Mouse (Mus musculus): ENCODE data around the gene Epb42. TPM values are rescaled to one million over a fixed set of nuclear protein-coding genes. Genes with fewer than 3 reads are reported as not detected.

Epb42 gene
- 1.3 and 1.7 TPM in 2 replicates for polyA plus RNA-seq (2014; fragmentation: Nextera tagmentation; extraction: Ambion mirVana)

- H3K36me3 ChIP-seq (ENCODE audit: control insufficient read depth, insufficient read depth, low read length), result no peaks in the 10 kb centered on the region
- DNase-seq (ENCODE audit: low spot score), result no peak
- no peak within 1 kb of the TSS for H3K4me2 ChIP-seq (ENCODE audit: low read length)
- H3K27me3 ChIP-seq (replicated peaks; ENCODE audit: control insufficient read depth, insufficient read depth, low read length), result no peaks in the 10 kb centered on the region
- H3K4me3 ChIP-seq (ENCODE audit: low read depth, low read length), result no peak within 1 kb of the TSS
- WGBS, result 58% methylated on average over 5 of the region's 5 CpGs
- no peak for ATAC-seq (replicated peaks; ENCODE audit: low FRiP score, low TSS enrichment, low read depth)
- H3K9me3 ChIP-seq (ENCODE audit: control insufficient read depth, low read length), result no peaks in the 10 kb centered on the region
- H3K4me1 ChIP-seq (replicated peaks; ENCODE audit: control insufficient read depth, insufficient read depth, low read length), result no peaks in the 10 kb centered on the region
- H3K27ac ChIP-seq (ENCODE audit: low read depth), result no peak within 1 kb of the TSS
- H3K9ac ChIP-seq (ENCODE audit: low read length), result no peak within 1 kb of the TSS
These were observed at the start of gene Epb42 for GRCm38 (mm10) chr2:121036733-121037341. Gene Epb42, minus strand, starts transcription at chr2:121037072.

DNA sequence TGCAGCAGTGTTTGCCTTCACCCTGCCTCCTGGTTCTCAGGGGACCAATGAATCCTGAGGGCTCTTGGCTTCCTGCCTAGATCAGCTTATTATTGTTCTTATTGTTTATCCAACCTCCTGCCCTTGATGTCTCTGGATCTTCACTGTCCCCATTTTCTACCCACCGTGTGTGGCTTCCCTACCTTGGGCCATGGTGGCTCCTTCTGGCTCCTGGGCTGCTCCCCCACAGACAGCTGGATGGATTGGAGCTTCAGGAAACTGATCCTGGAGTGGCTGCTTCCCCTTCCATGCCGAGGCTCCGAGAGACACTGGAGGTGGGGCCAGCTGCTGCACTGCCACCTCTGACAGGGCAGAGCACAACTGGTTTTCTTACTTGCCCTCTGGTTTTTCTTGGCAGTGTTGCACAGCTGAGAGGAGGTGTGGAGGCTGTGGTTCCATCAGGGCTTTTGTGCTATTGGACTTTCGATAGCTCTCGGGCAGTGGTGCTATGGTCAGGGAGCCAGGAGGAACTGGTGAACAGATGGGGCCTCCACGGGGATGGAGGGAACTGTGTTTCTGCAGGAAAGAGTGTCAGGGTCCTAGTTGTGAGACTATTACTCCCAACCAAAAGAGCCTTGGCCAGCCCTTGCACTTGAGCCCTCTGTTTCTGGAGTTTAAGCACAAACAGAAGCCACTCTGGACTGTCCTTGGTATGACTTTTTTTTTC, 48.8 kb upstream of the Epb42 start, which contains the start of gene Tgm5:
Tgm5 (minus strand) TSS at position 362 of the 706 bp plus-strand sequence.
- H3K27me3 ChIP-seq (replicated peaks; ENCODE audit: control insufficient read depth, insufficient read depth, low read length), result no peaks in the 10 kb centered on the region
- H3K36me3 ChIP-seq (ENCODE audit: control insufficient read depth, insufficient read depth, low read length), result no peaks in the 10 kb centered on the region
- no peak within 1 kb of the TSS for H3K27ac ChIP-seq (ENCODE audit: low read depth)
- no peak within 1 kb of the TSS for H3K4me2 ChIP-seq (ENCODE audit: low read length)
- ATAC-seq (replicated peaks; ENCODE audit: low FRiP score, low TSS enrichment, low read depth), result no peak
- DNase-seq (ENCODE audit: low spot score), result no peak
- WGBS, result 46% methylated on average over 6 of the region's 6 CpGs
- no peak within 1 kb of the TSS for H3K4me3 ChIP-seq (ENCODE audit: low read depth, low read length)
- no peaks in the 10 kb centered on the region for H3K9me3 ChIP-seq (ENCODE audit: control insufficient read depth, low read length)
- 0 out of 2 replicates have a peak, but pooled peaks cover 3% of the 10 kb centered on the region for H3K4me1 ChIP-seq (replicated peaks; ENCODE audit: control insufficient read depth, insufficient read depth, low read length)
- no peak within 1 kb of the TSS for H3K9ac ChIP-seq (ENCODE audit: low read length)

DNA sequence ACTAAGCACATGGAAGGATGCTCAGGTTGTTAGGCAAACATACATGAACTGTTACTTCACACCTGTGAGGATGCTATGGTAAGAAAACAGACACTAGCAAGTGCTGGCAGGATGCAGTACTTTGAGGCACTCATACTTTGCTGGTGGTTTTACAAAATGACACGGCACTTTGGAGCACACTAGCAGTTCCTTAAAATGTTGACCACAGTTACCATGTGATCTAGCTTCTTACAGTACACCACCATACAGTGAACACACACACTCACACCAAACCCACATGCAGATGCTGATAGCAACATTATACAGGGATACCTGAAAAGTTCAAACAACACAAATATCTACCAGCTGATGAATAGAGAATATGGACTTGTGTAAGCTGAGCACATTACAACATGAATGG, 45.8 kb upstream of the Epb42 start:
- ATAC-seq (replicated peaks; ENCODE audit: low FRiP score, low TSS enrichment, low read depth), result no peak
- H3K27ac ChIP-seq (ENCODE audit: low read depth), result no peak overlapping the region
- DNase-seq (ENCODE audit: low spot score), result no peak
- no peaks in the 10 kb centered on the region for H3K36me3 ChIP-seq (ENCODE audit: control insufficient read depth, insufficient read depth, low read length)
- H3K4me2 ChIP-seq (ENCODE audit: low read length), result no peak overlapping the region
- H3K4me1 ChIP-seq (replicated peaks; ENCODE audit: control insufficient read depth, insufficient read depth, low read length), result 0 out of 2 replicates have a peak, but pooled peaks cover 3% of the 10 kb centered on the region
- no peaks in the 10 kb centered on the region for H3K9me3 ChIP-seq (ENCODE audit: control insufficient read depth, low read length)
- H3K27me3 ChIP-seq (replicated peaks; ENCODE audit: control insufficient read depth, insufficient read depth, low read length), result no peaks in the 10 kb centered on the region
- WGBS, result 81% methylated on average over 1 of the region's 1 CpGs
- H3K9ac ChIP-seq (ENCODE audit: low read length), result no peak overlapping the region
- no peak overlapping the region for H3K4me3 ChIP-seq (ENCODE audit: low read depth, low read length)

- no peak overlapping the region for H3K4me3 ChIP-seq (ENCODE audit: low read depth, low read length)
- no peaks in the 10 kb centered on the region for H3K27me3 ChIP-seq (replicated peaks; ENCODE audit: control insufficient read depth, insufficient read depth, low read length)
- 82% methylated on average over 7 of the region's 7 CpGs for WGBS
- no peak overlapping the region for H3K4me2 ChIP-seq (ENCODE audit: low read length)
- DNase-seq (ENCODE audit: low spot score) (peak; percentile 43), ATAC-seq (replicated peaks; ENCODE audit: low FRiP score, low TSS enrichment, low read depth) (no peak)
- no peaks in the 10 kb centered on the region for H3K36me3 ChIP-seq (ENCODE audit: control insufficient read depth, insufficient read depth, low read length)
- H3K4me1 ChIP-seq (replicated peaks; ENCODE audit: control insufficient read depth, insufficient read depth, low read length), result no peaks in the 10 kb centered on the region
- H3K9me3 ChIP-seq (ENCODE audit: control insufficient read depth, low read length), result no peaks in the 10 kb centered on the region
- no peak overlapping the region for H3K27ac ChIP-seq (ENCODE audit: low read depth)
- H3K9ac ChIP-seq (ENCODE audit: low read length), result no peak overlapping the region
These were observed 37.9 kb upstream of the Epb42 start for GRCm38 (mm10) chr2:121074747-121075146.

DNA sequence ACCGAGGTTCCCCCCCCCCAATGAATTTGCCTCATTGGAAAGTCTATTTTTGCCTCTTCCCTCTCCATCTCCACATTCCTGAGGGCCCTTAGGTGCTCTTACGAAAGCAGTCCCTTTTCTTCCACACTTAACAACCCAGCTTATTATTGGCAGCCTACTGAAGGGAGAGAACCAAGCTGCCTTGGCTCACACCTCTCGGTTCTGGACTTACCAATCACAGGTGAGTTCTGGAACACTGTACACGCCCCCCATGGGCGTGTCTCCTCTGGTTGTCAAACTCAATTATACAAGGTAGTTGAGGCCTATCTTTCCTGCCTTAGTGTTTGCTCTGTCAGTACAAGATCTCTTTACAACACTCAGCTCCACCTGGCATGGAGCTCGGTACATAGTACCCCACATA, 35.0 kb upstream of the Epb42 start:
- Histone ChIP-seq H3K9me3 (ENCODE audit: control insufficient read depth, low read length) (no peaks in the 10 kb centered on the region), H3K27ac (ENCODE audit: low read depth) (no peak overlapping the region)
- no peak for ATAC-seq (replicated peaks; ENCODE audit: low FRiP score, low TSS enrichment, low read depth)

GRCm38 (mm10) chr2:121069506-121069905, 32.6 kb upstream of the Epb42 start:
- Histone ChIP-seq H3K27me3 (replicated peaks; ENCODE audit: control insufficient read depth, insufficient read depth, low read length) (no peaks in the 10 kb centered on the region), H3K4me1 (replicated peaks; ENCODE audit: control insufficient read depth, insufficient read depth, low read length) (no peaks in the 10 kb centered on the region), H3K9me3 (ENCODE audit: control insufficient read depth, low read length) (no peaks in the 10 kb centered on the region), H3K4me2 (ENCODE audit: low read length) (no peak overlapping the region), H3K36me3 (ENCODE audit: control insufficient read depth, insufficient read depth, low read length) (no peaks in the 10 kb centered on the region), H3K9ac (ENCODE audit: low read length) (no peak overlapping the region), H3K4me3 (ENCODE audit: low read depth, low read length) (no peak overlapping the region), H3K27ac (ENCODE audit: low read depth) (no peak overlapping the region)
- WGBS, result 62% methylated on average over 6 of the region's 6 CpGs
- DNase-seq (ENCODE audit: low spot score) (no peak), ATAC-seq (replicated peaks; ENCODE audit: low FRiP score, low TSS enrichment, low read depth) (no peak)

More for the DNA sequence above, 35.0 kb upstream of the Epb42 start:
- WGBS, result 75% methylated on average over 6 of the region's 6 CpGs
- H3K4me3 ChIP-seq (ENCODE audit: low read depth, low read length), result no peak overlapping the region
- H3K36me3 ChIP-seq (ENCODE audit: control insufficient read depth, insufficient read depth, low read length), result no peaks in the 10 kb centered on the region
- H3K4me2 ChIP-seq (ENCODE audit: low read length), result no peak overlapping the region
- DNase-seq (ENCODE audit: low spot score), result peak; percentile 43
- no peaks in the 10 kb centered on the region for H3K4me1 ChIP-seq (replicated peaks; ENCODE audit: control insufficient read depth, insufficient read depth, low read length)
- H3K9ac ChIP-seq (ENCODE audit: low read length), result no peak overlapping the region
- no peaks in the 10 kb centered on the region for H3K27me3 ChIP-seq (replicated peaks; ENCODE audit: control insufficient read depth, insufficient read depth, low read length)

DNA sequence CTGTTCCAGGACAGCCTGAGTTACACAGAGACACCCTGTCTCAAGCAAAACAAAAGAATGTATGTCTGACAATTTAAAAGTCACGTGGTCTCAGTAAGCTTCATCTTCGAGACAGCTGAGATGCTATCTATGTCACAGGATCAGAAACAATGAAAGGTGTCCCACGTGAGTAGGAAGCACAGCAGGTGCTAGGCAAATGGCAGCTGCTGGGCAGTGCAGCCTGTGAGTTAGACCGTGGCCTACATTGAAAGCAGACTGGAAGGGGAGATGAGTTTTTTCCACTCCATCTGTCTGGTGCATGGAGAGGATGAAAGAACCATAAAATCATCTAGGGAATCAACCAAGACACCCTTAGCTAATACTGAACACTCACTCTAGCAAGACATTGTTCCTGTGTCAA, 30.2 kb upstream of the Epb42 start:
- DNase-seq (ENCODE audit: low spot score) (no peak), ATAC-seq (replicated peaks; ENCODE audit: low FRiP score, low TSS enrichment, low read depth) (no peak)
- WGBS, result 70% methylated on average over 4 of the region's 4 CpGs
- Histone ChIP-seq H3K27me3 (replicated peaks; ENCODE audit: control insufficient read depth, insufficient read depth, low read length) (no peaks in the 10 kb centered on the region), H3K4me3 (ENCODE audit: low read depth, low read length) (no peak overlapping the region), H3K4me1 (replicated peaks; ENCODE audit: control insufficient read depth, insufficient read depth, low read length) (no peaks in the 10 kb centered on the region), H3K4me2 (ENCODE audit: low read length) (no peak overlapping the region), H3K9me3 (ENCODE audit: control insufficient read depth, low read length) (no peaks in the 10 kb centered on the region), H3K9ac (ENCODE audit: low read length) (no peak overlapping the region), H3K36me3 (ENCODE audit: control insufficient read depth, insufficient read depth, low read length) (no peaks in the 10 kb centered on the region), H3K27ac (ENCODE audit: low read depth) (no peak overlapping the region)

- 31% methylated on average over 2 of the region's 2 CpGs for WGBS
- H3K4me1 ChIP-seq (replicated peaks; ENCODE audit: control insufficient read depth, insufficient read depth, low read length), result no peaks in the 10 kb centered on the region
- no peaks in the 10 kb centered on the region for H3K27me3 ChIP-seq (replicated peaks; ENCODE audit: control insufficient read depth, insufficient read depth, low read length)
- no peak for ATAC-seq (replicated peaks; ENCODE audit: low FRiP score, low TSS enrichment, low read depth)
- no peak overlapping the region for H3K4me2 ChIP-seq (ENCODE audit: low read length)
- H3K9ac ChIP-seq (ENCODE audit: low read length), result no peak overlapping the region
- no peak for DNase-seq (ENCODE audit: low spot score)
- no peak overlapping the region for H3K4me3 ChIP-seq (ENCODE audit: low read depth, low read length)
- no peaks in the 10 kb centered on the region for H3K9me3 ChIP-seq (ENCODE audit: control insufficient read depth, low read length)
- no peaks in the 10 kb centered on the region for H3K36me3 ChIP-seq (ENCODE audit: control insufficient read depth, insufficient read depth, low read length)
- no peak overlapping the region for H3K27ac ChIP-seq (ENCODE audit: low read depth)
These were observed 24.4 kb upstream of the Epb42 start for GRCm38 (mm10) chr2:121061315-121061714.

DNA sequence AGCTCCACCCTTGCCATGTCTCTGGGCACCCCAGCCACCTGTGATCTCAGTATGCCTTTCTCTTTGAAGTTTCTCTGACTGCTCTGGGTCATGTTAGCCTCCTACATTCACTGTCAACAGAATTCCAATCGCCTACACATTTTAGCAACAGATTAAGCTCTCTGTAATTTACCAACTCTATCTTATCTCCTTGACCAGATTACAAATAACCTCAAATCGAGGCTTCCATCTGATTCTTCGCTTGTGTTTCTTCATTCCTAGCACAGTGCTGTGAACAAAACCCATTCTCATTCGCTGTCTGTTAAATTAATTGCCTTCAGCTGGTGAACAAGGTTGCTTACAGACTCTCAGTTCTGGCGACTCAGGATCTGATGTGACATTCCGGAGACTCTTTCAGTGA, 21.1 kb upstream of the Epb42 start:
- Histone ChIP-seq H3K27me3 (replicated peaks; ENCODE audit: control insufficient read depth, insufficient read depth, low read length) (no peaks in the 10 kb centered on the region), H3K4me3 (ENCODE audit: low read depth, low read length) (no peak overlapping the region), H3K4me1 (replicated peaks; ENCODE audit: control insufficient read depth, insufficient read depth, low read length) (no peaks in the 10 kb centered on the region), H3K4me2 (ENCODE audit: low read length) (no peak overlapping the region), H3K27ac (ENCODE audit: low read depth) (no peak overlapping the region), H3K9ac (ENCODE audit: low read length) (no peak overlapping the region), H3K9me3 (ENCODE audit: control insufficient read depth, low read length) (no peaks in the 10 kb centered on the region), H3K36me3 (ENCODE audit: control insufficient read depth, insufficient read depth, low read length) (no peaks in the 10 kb centered on the region)
- ATAC-seq (replicated peaks; ENCODE audit: low FRiP score, low TSS enrichment, low read depth) (no peak), DNase-seq (ENCODE audit: low spot score) (no peak)
- 51% methylated on average over 6 of the region's 6 CpGs for WGBS
